Mouse (Mus musculus) liver, embryonic 13.5 days (tissue): ENCODE results near the gene Arhgap32. TPM values are rescaled to one million over a fixed set of nuclear protein-coding genes. Genes with fewer than 3 reads are reported as not detected.

Experiments
- microRNA-seq: library from miRNA; unstranded; fragments of <30 nt; microRNA quantifications from one replicate; pipeline ENCODE4, GENCODE M21; 2016
- polyA plus RNA-seq: library from polyadenylated mRNA; unstranded; fragments of >200 nt; fragmentation: Nextera tagmentation; extraction: Ambion mirVana; gene quantifications from 2 replicates; pipeline ENCODE4 v1.2.1, GENCODE M21; 2015

Gene Arhgap32
- polyA plus RNA-seq, 1 experiment from 2014 or later = 0.28 TPM

Small RNA genes lying within 50 kb of the gene (microRNA-seq; reads per million reads assigned to microRNA genes)
- not detected for gene Gm44453

Other genes with a start within 250 kb of the Arhgap32 start
- gene Barx2, start 202.7 kb upstream of the Arhgap32 start, polyA plus RNA-seq = not detected in 2 replicates
- gene Kcnj5, start 228.2 kb downstream of the Arhgap32 start, polyA plus RNA-seq = 1.9 and 2.6 TPM in 2 replicates